In the genomic region with DNA sequence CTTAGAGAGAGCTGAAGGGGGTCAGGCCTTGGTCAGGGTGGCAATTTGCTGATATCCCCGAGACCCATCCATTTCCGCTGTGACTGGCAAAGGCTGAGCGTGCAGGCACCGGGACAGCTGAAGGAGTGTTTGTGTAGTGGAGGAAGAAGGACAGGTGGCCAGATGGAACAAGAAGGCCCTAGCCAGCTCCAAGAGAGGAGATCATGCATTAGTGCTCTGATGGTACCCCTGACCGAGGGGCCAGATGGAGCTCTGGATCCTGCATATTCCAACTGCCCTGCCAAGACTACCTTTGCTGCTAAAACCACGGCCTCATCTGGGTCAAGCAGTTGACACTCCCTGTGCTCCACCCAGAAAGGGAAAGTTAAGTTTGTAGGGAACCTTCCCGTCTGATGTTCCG, we compare ENCODE assay signal across 14 mouse cellular contexts.
"Had no signal": no experiment of that assay in that cellular context is flagged by ENCODE, and none has a peak within 500 bp of the region (broad histone marks: within the 10 kb centered on the region; RNA-seq: fewer than 3 reads in every experiment).

No protein-coding gene starts in this region.

- H3K9me3 ChIP-seq: kidney, embryonic 15.5 days; limb, embryonic 10.5 days; liver, embryonic 15.5 days; midbrain, embryonic 10.5 days had no signal

- H3K4me3 ChIP-seq: kidney, embryonic 15.5 days; limb, embryonic 10.5 days; liver, embryonic 15.5 days; midbrain, embryonic 10.5 days; myocyte; neural tube, embryonic 15.5 days had no signal

- H3K27me3 ChIP-seq: kidney, embryonic 15.5 days; liver, embryonic 15.5 days; neural tube, embryonic 15.5 days had no signal

- H3K27ac ChIP-seq: kidney, embryonic 15.5 days; limb, embryonic 10.5 days; liver, embryonic 15.5 days; midbrain, embryonic 10.5 days; neural tube, embryonic 15.5 days; stomach, postnatal 0 days had no signal

- H3K9ac ChIP-seq: kidney, embryonic 15.5 days; liver, embryonic 15.5 days; lung, embryonic 14.5 days; neural tube, embryonic 15.5 days had no signal

- H3K36me3 ChIP-seq: kidney, embryonic 15.5 days; limb, embryonic 10.5 days; liver, embryonic 15.5 days; midbrain, embryonic 10.5 days; neural tube, embryonic 15.5 days had no signal

- H3K4me1 ChIP-seq: kidney, embryonic 15.5 days; limb, embryonic 10.5 days; liver, embryonic 15.5 days; midbrain, embryonic 10.5 days; neural tube, embryonic 15.5 days had no signal

- DNase-seq: kidney, postnatal 25 days; lung, embryonic 14.5 days; lung, postnatal 10 days; lung, postnatal 4 days; midbrain, embryonic 14.5 days; thymus, postnatal 4 days had no signal

- H3K4me2 ChIP-seq: kidney, embryonic 15.5 days; liver, embryonic 11.5 days; liver, embryonic 15.5 days; lung, embryonic 14.5 days; neural tube, embryonic 15.5 days had no signal
